Mouse (Mus musculus) left cerebral cortex, adult 11 months (tissue): Measurements from ENCODE around the gene Snd1.

Experiments used
- DNase-seq: peaks from one replicate; pipeline ENCODE4 v3.0.0; 2022; ENCODE audit warnings: low spot score

The Snd1 gene

DNA sequence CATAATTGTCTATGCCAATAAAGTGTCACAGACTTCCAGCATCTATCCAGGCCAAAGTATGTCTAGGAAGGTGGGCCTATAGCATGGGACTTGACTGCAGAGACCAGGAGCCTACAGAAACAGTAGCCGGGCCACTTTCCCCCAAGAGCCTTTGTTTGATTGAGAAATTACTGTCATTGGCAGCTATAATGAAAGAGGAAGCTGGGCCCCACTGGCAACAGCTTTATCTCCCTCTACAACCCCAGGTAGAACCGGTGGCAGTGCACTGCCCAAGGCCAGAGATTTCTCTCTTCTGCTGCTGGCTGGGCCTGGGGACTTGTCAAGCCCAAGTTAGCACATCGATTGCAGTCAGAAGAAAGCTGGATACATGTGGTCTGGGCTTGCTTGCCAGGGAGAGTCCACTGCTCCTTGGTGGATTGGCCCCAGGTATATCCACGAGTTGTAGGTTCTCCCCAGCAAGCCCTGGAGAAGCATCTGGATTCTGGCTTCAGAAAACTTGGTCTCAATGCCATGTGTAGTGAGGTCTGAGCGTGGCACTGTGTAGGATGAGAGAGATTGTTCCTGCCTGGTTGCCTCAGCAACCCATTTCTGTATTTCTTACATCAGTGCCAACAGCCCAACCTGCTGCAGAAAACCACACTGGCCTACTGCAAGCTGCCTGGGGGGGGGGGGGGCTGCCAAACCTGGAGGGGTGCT is 396.9 kb downstream of the Snd1 start:
- no peak for DNase-seq

DNA sequence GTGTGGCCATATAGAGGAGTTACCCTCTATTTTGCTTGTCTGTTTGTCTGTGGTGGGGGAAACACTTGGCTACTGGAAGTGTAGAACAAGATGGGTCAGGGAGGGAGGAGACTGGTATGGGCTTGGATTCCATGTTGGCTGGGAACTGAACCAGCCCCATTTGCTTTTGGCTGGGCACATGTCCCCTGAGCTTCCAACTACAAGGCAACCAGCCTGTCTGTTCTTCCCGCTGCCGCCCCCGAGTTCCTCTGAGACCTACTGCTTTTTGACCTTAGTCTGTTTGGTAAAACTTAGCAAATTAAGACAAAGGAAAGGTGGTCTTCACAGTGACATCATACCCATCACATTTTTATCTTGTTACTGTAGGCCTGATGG is 397.5 kb downstream of the Snd1 start:
- DNase-seq, result no peak

DNA sequence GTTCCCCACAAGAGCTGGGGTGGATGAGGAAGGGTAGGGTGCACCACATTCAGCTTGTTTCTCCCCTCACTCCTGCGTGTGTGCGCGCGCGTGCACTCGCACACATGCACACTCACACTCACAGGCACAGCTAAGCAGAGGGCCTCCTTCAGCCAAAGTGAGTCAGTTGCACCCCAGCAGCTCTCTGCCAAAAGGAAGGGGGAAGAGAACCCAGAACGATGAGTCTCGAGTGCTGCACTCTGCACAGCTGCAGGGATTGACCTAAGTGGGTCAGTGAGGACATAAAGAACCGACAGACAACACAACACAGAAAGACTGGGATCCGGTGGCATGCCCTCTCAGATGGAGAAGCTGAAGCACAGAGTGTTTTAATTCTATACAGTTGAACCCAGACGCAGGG is 399.1 kb downstream of the Snd1 start:
- DNase-seq, result no peak

DNA sequence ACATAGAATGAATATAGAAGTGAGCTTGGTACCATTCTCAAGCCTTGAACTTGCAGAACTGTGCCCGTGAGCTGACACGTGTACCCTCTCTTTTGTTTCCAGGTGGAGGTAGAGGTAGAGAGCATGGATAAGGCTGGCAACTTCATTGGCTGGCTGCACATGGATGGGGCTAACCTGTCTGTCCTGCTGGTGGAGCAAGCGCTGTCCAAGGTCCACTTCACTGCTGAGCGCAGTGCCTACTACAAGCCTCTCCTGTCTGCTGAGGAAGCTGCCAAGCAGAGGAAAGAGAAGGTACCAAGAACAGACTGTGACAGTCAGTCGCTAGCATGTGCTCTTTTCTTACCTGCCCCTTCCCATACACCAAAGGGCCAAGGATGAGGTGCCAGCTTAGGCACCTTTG is 399.8 kb downstream of the Snd1 start:
- DNase-seq, result no peak

DNA sequence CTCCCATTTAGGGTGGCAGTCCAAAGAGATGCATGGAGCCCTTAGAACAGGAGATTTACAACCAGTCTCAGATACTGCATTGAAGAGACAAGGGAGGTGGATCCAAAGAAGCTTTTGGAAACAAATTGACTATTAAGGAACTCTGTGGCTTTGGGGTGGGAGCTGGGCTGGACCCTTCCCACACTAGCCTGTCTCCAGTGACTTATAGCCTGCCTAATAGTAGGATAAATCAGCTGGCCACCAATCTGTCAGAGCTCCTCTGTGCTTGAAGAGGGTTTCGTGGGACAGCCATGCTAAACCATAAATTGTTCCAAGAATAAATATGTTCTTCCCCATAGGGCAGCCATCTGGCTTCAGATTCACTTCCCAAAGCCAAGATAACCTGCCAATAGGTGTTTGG is 400.4 kb downstream of the Snd1 start:
- DNase-seq, result no peak

DNA sequence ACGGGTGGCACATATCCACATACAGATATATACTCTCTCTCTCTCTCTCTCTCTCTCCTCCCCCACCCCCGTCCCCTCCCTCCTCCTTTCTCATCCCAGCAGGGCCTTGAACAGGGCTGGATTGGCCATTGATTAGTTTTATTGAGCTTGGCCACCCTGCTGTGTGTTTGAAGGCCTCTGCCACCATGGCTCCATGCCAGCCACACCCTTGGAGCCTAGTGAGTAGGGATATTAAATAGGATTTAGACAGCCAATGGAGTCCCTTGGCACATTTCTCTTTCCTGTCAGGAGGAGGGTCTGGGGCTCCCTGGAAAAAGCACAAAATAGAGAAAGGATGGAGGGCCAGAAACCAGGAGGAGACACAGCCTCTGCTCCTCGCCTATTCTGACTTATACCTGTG is 401.6 kb downstream of the Snd1 start:
- DNase-seq, result no peak

DNA sequence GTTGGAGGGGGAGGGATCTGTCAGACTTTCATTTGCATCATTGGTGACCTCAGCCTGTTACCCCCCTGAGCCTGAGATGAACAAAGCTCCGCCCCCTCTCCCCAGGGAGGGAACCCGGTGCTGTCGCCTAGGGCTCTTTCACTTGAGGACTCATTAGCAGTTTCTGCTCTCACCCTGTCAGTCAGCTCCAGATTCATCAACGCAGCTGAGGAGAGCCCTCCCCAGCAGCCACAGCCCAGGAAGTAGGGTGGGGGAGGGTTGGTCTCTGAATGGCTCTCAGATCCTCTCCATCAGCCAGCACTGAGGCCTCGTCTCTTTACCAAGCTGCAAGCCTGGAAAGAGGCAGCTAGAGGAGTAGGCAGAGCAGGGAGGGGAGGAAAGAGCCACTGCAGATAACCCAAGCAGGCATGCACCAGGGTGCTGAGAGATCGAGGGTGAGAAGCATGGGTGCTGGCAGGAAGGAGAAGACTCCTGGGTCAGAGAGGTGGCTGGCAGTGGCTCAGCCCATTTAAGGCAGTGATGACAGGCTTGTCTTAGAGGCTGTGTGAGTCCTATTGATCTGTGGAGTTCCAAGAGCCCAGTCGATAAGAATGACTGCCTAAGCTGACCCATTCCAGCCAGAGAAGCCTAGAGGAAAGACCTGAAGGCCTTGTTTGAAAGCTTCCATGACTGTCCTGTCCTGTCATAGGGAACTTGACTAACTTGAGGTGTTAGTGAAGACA is 403.2 kb downstream of the Snd1 start:
- DNase-seq, result no peak

DNA sequence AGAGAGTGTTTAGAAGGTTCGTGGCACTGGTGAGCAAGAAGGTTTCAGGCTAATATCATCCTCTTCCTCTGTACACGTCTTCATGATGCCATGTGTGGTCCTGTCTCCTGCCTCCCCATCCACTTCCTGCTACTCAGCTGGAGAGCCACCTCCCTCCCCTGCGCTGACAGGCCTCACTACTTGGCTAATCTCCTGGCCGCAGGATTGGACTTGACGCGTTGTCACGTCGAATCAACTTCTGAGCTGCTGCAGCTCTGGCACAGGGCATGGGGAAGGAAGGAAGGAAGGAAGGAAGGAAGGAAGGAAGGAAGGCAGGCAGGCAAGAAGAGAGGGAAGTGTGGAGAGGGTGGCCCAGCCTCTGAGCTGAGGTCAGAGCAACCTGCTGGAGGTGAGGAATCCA is 404.4 kb downstream of the Snd1 start:
- no peak for DNase-seq

DNA sequence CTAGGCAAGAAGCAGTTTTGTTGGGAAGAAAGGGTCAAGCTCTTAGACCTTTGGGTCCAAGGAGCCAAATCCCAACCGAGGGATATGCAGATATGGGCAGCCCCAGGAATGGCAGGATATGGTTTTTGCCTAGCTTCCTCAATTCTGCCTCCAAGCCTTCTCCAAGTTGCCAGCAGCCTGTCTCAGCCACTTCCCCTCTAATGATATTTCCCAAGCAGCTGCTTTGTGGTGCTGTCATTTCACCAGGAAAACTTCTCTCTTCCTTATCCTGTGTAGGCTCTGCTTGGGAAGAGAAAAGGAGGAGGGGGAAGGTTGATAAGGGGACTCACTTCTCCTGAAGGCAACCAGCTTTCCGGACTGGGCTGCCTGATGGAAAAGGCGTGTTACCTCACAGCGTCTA is 406.0 kb downstream of the Snd1 start:
- no peak for DNase-seq

DNA sequence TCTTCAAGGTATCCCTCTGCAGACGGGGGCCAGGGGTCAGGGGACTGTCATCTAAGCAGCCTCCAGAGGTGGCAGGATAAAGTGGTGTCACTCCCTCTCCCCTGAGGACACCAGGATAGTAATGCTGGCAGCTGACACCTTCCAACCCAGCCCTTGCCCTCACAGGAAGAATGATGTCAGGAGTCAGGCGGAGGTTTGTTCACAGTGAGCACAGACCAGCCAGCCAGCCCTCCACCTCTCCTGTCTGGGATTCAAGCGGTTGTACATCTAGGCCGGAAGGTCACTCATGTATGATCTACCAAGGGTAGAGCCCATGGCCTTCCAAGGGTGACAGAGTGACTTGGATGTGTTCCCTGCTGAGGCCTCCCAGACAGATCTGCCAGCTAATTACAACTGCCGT is 408.6 kb downstream of the Snd1 start:
- no peak for DNase-seq

DNA sequence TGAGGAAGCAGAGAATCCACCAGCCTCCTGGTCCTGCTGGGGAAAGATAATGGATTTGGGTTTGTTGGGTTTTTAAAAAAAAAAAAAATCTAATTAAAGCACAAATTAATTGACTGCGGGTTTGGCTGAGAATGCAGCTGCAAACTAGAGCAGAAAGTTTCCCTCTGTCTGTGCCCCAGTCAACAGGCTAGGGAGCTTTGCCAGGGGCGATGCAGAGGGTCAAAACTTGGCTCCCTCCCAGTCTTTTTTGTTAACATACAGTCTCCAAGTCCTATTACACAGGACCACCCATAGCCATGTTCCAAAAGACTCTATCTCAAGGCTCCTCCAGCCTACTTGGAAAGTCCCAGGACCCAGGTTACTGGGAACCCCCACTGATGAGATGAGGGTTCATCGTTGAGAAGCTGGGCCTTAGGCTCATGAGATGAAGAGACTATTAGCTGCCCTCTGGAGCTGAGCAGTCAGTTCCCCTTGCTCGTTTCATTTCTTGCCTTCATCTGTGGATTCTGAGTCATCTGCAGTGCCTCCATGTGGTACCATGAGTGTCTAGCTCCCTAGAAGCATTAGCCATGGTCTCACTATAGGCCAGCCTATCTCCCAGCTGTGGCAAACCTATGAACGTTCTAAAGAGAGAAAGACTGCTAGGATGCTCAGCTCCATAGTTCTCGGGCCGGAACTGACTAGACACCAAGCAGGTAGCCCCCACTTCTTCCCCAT is 411.9 kb downstream of the Snd1 start:
- no peak for DNase-seq

DNA sequence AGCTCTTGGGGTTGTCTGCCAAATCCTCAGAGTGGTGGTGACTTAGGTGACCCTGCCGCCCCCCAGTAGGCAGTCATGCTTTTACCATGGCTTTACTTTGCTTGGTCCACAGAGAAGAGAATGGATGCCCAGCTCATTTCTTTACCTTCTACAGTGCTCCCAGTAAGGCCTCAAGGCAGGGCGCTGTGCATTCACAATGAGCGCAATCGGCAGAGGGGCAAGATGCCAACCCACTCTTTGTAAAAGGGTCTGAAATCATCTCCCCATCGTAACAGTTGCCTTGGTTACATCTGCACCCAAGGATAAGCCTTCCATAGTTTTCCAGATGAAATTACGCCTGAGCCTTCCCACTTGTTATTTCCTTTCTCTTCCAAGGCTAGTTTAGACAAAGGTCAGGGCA is 415.5 kb downstream of the Snd1 start:
- no peak for DNase-seq

DNA sequence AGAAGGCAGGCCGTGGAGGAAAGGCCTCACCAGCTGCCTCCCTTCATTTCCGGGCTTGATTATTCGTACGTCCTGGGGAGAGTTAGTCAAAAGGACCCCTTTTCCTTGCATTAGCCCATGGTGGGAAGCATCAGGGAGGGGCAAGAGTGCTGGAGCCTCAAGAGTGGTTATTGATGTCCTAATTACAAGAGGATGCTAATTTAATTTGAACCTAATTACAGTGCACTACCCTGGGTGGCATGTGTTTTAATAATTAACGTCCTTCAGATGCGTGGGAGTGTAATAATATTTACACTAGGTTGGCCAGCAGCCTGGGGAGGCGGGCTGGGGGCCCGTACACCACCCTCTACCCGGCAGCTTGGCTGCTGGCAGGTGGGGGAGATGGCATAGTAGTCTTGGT is 416.5 kb downstream of the Snd1 start:
- DNase-seq, result no peak

DNA sequence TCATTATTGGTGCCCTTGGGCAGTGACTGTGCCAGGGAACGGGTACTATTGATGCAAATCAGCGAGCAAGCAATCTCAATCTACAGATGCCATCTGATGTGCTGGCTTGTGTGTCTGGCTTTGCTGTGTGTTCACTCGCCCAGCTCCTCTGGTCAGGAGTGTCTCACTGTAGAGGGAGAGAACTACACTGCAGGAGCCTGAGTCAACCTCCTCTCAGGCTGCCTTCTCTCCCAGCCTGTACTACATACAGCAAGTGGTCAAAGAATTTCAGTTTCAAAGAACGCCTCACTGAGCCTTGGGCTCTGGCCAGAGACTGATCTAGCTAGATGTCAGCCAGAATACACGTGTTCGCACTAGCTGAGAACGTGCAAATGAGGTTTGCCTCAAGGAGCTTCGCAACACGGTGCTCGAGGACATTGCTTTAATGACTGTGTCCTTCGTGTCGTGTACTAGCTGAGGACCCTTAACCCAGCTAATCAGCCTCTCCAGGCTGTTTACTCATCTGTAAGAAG is 420.1 kb downstream of the Snd1 start:
- no peak for DNase-seq

DNA sequence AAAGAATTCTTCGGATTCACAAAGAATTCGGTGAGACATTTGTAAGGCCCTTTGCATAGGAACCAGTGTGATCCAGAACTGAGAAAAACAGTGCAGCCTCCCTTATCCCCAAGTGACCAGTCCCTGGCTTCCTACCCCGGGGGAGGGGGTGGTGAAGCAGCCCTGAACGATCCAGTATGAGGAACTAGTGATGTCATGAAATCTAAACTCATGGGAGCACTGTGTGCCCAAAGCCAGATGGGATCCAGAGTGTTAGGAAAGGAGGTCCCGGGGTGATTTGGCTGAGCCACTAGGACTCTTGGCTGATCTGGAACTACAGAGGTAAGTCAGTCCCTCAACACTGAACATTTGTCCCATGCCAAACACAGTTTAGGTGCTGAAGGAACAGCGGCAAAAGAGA is 420.8 kb downstream of the Snd1 start:
- no peak for DNase-seq

DNA sequence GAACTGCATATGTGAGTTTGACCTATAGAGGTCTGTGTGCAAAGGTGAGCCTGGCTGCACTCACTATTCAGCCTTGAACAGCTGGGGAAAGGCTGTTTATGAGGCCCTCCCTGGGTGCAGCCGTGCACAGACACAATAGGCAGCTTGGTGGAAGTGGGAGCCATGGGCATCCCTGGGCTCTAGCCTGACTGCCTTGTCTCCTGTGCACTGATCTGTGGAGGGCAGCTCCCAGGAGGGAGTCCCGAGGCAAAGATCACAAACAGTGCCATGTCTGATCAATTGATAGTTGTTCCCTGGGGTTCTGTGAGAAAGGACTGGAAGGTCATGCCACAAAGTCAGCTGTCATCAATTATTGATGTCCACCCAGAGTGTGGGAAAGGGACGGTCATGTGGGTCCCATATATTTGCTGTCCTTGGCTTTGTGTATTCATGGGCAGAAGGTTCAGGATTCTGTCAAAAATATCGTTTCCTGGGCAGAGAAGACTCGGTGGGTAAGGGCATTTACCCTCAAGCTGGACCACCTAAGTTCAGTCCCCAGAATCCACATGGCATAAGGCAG is 421.9 kb downstream of the Snd1 start:
- DNase-seq, result no peak

DNA sequence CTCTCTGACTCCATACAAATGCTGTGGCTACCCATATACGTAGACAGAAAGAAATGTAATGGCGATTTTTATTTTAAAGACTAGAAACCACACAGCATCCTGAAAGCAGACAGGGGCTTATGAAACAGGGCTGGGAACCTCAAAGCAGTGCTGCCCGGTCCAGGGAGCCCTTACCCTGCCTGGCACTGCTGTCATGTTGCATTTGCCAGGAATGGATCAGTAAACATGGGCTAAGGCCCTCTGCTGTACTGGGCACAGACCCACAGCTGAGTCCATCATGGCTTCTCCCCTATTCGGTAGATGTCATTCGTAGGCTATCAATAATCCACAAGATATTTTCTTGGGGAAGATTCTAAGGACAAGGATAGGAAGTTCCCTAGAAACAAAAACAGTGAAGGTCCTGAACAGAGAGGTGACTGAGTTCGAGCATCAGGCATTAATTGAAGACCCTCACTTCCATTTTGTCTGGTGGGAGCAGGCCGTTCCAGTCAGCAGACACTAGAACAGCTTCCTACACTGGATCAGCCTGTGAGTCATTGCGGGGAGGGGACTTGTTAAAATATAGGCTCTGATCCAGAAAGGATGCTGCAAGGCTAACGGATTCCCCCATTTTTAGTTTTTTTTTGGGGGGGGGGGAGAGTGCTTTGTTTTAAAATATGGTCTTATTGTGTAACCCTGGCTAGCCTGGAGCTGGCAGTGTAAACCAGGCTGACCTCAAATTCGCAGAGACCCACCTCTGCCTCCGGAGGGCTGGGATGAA is 422.6 kb downstream of the Snd1 start:
- DNase-seq, result no peak

DNA sequence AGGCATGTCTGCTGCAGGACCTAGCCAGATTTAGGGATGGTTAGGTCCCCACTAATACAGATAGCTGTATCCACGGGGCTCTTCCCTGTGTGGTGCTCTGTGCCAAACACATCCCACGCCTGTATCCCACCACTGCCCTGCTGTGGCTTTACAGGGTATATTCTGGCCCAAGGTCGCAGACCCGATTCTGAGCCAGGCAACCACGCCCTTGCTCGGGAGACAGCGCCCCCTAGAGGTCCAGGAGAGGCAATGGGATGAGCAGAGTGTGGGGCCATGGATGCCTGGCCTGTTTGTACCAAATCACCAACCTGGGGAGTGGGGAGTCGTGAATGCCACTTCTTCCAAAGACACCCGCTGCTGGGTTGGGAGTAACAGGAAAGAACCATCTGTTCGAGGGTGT is 423.9 kb downstream of the Snd1 start:
- no peak for DNase-seq

DNA sequence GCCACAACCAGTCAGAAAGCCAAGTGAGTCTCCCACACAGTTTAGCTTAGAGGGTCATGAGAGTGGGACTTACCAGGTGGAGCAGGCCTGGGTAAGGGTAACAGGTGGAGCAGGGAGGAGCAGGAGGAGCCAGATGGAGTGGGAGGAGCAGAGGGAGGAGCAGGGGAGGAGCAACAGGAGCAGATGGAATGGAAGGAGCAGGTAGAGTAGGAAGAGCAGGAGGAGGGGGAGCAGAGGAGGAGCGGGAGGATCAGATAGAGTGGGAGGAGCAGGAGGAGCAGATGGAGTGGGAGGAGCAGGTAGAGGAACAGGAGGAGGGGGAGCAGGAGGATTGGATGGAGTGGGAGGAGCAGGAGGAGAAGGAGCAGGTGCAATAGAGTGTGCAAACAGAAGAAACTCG is 427.6 kb downstream of the Snd1 start:
- no peak for DNase-seq

DNA sequence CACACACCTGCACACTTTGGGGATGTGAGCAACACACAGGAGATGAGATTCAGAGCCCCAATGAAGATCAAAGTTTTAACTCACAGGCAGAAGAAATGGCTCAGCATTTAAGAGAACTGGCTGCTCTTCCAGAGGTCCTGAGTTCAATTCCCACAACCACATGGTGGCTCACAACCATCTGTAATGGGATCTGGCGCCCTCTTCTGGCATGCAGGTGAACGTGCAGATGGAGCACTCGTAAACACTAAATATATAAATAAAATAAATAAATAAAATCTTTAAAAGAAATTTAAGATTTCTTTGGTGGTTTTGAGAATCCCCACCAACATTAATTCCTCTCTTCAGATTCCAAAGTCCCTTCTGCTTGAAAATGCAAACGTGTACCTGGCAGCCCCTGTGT is 429.5 kb downstream of the Snd1 start:
- DNase-seq, result no peak

DNA sequence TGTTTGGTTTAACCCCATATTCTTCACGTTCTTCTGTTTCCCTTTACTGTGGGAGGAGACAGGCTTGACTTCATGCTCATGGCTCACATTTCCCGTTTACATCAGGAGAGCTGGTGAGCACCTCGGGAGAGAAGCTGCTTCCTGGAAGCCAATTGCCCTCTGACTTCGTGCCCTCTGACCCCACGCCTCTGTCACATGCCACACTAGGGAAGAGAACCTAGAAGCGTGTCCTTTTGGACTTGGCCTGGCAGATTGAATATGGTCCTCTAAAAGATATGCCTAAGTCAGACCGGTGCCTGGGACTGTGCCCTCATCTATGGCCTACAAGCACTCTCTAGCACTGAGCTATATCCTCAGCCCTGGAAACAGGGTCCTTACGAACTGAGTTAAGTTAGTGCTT is 430.4 kb downstream of the Snd1 start:
- DNase-seq, result no peak

DNA sequence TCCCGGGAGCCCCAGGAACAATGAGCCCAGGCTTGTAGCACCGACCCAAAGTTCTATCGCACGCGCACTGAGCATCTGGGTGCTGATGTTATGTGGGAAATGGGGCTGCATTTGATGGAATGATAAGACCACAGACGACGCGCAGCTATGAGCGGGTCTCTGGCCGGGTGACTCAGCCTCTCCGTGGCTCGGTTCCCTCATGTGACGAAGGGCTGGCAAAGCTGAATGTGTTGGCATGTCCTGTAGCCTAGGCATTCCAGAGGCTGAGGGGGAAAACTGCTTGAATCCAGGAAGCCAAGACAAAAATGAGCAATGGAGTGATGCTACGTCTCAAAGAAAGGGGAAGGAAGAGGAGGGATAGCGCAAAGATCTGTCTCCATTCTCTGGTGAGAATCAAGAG is 434.9 kb downstream of the Snd1 start:
- DNase-seq, result no peak
